Mouse (Mus musculus) lung, embryonic 15.5 days (tissue): Measurements from ENCODE around the gene Ggct. TPM values are rescaled to one million over a fixed set of nuclear protein-coding genes. Genes with fewer than 3 reads are reported as not detected.
"Not testable (repeated sequence)": the region's sequence is repeated elsewhere in the genome, so short reads cannot be mapped to it uniquely, and the experiment has no call there.

ENCODE experiments used
- ATAC-seq: fragments of 200-750 bp; cut with Nextera tagmentation; 2 replicates; pipeline ENCODE4 v1.8.0; 2017; ENCODE audit warnings: moderate number of reproducible peaks, borderline replicate concordance; ENCODE audit not compliant: low FRiP score, low TSS enrichment; ENCODE audit errors: extremely low read depth
- H3K27ac ChIP-seq: fragments of 300-500 bp; sonication (generic); 2 replicates; pipeline ENCODE4 v1.5.1; 2015; ENCODE audit warnings: moderate library complexity, mild to moderate bottlenecking, inconsistent platforms
- H3K27me3 ChIP-seq: fragments of 300-500 bp; sonication (generic); 2 replicates; pipeline ENCODE4 v1.6.1; 2015; ENCODE audit warnings: inconsistent platforms
- H3K36me3 ChIP-seq: fragments of 300-500 bp; sonication (generic); 2 replicates; pipeline ENCODE4 v1.6.1; 2015; ENCODE audit warnings: inconsistent platforms
- H3K4me1 ChIP-seq: fragments of 300-500 bp; sonication (generic); 2 replicates; pipeline ENCODE4 v1.6.1; 2015; ENCODE audit warnings: inconsistent platforms
- H3K4me2 ChIP-seq: fragments of 300-500 bp; sonication (generic); 2 replicates; pipeline ENCODE4 v1.6.1; 2015; ENCODE audit warnings: inconsistent platforms, mild to moderate bottlenecking, moderate library complexity
- H3K4me3 ChIP-seq: fragments of 300-500 bp; sonication (generic); 2 replicates; pipeline ENCODE4 v1.5.1; 2015; ENCODE audit warnings: mild to moderate bottlenecking, inconsistent platforms
- H3K9ac ChIP-seq: fragments of 300-500 bp; sonication (generic); 2 replicates; pipeline ENCODE4 v1.6.1; 2015; ENCODE audit warnings: inconsistent platforms
- H3K9me3 ChIP-seq: fragments of 300-500 bp; sonication (generic); 2 replicates; pipeline ENCODE4 v1.6.1; 2016; ENCODE audit warnings: inconsistent platforms
- WGBS: fragments of 180-500 bp; shearing (Covaris S2); methylation state at CpG from one replicate; pipeline ENCODE4 v1.1.7; 2015; 5-methylcytosine and 5-hydroxymethylcytosine counted together
- polyA plus RNA-seq: library from polyadenylated mRNA; unstranded; fragments of >200 nt; fragmentation: Nextera tagmentation; extraction: Ambion mirVana; gene quantifications from 2 replicates; pipeline ENCODE4 v1.2.1, GENCODE M21; 2015

Ggct gene
- polyA plus RNA-seq, 1 experiment from 2014 or later, result 7.4 TPM

DNA sequence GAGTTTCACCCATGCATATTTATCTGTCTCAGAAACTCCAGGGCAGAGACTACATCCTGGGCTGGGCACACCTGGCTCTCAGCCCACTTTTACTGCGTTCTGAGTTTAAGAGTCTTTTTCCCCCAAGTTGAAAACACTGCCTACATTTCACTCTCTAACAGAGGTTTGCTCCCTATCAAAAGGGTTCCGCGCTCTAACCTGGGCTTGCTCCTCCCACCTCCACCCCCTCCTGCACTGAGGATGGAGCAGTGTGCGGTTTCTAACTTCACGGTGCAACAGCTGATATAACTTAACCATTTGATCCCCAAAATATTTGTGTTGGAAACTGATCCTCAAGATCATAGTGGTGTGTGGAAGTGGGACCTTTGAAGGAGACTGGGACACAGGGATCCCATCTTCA lies 27.5 kb downstream of the Ggct start:
- Histone ChIP-seq H3K36me3 (no peaks in the 10 kb centered on the region), H3K27me3 (no peaks in the 10 kb centered on the region), H3K9me3 (no peaks in the 10 kb centered on the region), H3K27ac (no peak overlapping the region), H3K4me1 (no peaks in the 10 kb centered on the region), H3K4me3 (no peak overlapping the region), H3K4me2 (no peak overlapping the region), H3K9ac (no peak overlapping the region)
- no peak for ATAC-seq
- 34% methylated on average over 5 of the region's 5 CpGs for WGBS

DNA sequence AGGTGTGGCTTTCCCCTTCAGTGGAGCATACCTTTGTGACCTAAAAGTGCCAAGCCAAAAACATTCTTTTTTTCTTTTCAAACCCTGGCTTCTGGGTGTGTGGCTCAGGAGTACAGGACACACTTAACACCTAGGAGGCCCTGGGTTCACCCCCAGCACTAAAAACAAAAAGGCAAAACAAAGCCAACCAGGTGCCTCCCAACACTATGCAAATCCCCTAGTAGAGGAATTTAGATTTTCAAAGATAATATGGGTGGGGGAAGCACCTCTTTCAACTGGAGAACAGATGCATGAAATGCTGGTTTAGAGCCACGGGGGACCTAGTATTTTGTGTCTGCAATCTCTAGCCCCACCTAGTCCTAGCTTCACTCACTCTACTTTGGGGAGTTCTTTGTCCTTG lies 28.0 kb downstream of the Ggct start:
- no peaks in the 10 kb centered on the region for H3K27me3 ChIP-seq
- no peaks in the 10 kb centered on the region for H3K4me1 ChIP-seq
- WGBS, result 37% methylated on average over 1 of the region's 1 CpGs
- ATAC-seq, result no peak
- H3K4me3 ChIP-seq, result no peak overlapping the region
- H3K27ac ChIP-seq, result no peak overlapping the region
- no peak overlapping the region for H3K4me2 ChIP-seq
- no peaks in the 10 kb centered on the region for H3K9me3 ChIP-seq
- no peaks in the 10 kb centered on the region for H3K36me3 ChIP-seq
- no peak overlapping the region for H3K9ac ChIP-seq

DNA sequence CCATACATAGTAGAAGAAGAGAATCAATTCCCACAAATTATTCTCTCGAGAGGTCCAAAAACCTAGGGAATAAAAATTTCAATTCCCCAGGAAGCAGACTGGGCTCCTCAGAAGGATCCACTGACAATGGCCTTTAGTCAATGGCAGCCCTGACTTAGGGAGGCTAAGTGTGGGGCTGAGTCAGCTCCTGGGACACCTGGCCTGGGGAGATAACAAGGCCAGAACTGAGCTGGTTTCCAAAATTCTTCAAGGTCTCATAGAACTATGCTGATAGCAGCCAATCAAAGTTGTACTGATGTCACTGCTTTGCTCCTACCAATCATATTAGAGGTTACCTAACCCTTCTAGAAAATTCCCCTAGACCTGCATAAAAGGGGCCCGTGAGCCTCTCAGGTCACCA lies 29.2 kb downstream of the Ggct start:
- ATAC-seq, result no peak
- Histone ChIP-seq H3K4me3 (no peak overlapping the region), H3K9ac (no peak overlapping the region), H3K36me3 (no peaks in the 10 kb centered on the region), H3K4me2 (no peak overlapping the region), H3K9me3 (no peaks in the 10 kb centered on the region), H3K27ac (no peak overlapping the region), H3K27me3 (no peaks in the 10 kb centered on the region), H3K4me1 (no peaks in the 10 kb centered on the region)
- WGBS, result 80% methylated on average over 2 of the region's 2 CpGs

DNA sequence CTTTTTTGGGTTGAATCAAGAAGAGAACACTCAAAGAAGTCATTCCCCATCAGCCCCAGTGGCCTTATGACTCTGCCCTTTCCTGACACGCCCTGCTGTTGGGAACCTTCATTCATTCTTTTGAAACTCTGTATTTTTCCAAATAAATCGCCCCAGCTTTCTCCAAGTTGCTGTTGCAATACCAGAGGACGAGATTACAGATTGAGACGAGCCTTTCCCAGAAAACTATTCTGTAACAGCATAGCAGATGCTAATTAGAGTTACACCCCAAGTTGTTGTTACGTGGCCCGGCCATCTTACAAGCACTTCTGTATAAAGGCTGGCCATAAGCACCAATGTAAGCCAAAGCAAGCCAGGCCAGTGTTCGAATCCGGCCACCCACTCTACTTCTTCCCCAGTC lies 35.1 kb downstream of the Ggct start:
- no peaks in the 10 kb centered on the region for H3K36me3 ChIP-seq
- H3K27ac ChIP-seq, result no peak overlapping the region
- no peak overlapping the region for H3K4me3 ChIP-seq
- H3K4me2 ChIP-seq, result no peak overlapping the region
- no peak for ATAC-seq
- 85% methylated on average over 8 of the region's 8 CpGs for WGBS
- no peak overlapping the region for H3K9ac ChIP-seq
- peaks cover 14% of the 10 kb centered on the region for H3K4me1 ChIP-seq
- H3K27me3 ChIP-seq, result no peaks in the 10 kb centered on the region
- H3K9me3 ChIP-seq, result no peaks in the 10 kb centered on the region

DNA sequence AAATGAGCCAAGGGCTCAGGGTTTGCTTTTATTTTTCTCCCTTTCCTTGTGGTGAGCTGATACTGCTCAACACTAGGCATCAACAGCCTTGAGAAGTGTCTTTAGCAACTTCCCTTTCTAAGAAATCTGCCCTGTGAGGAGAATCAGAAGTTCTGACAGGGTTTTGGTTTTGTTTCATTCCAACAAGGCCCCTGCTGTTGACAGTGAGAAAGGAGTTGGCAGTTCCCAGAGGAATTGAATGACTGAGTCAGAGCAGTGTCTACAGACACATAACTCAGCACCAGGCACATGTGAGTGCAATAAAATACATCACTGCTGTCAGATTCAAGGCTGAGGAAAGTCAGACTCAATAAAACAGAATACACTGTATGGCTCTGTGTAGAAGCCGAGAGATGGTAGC lies 36.3 kb downstream of the Ggct start:
- Histone ChIP-seq H3K9ac (no peak overlapping the region), H3K27ac (no peak overlapping the region), H3K4me1 (peaks cover 14% of the 10 kb centered on the region), H3K4me2 (no peak overlapping the region), H3K9me3 (no peaks in the 10 kb centered on the region), H3K27me3 (no peaks in the 10 kb centered on the region), H3K4me3 (no peak overlapping the region), H3K36me3 (no peaks in the 10 kb centered on the region)
- ATAC-seq, result no peak
- 46% methylated on average over 1 of the region's 1 CpGs for WGBS

DNA sequence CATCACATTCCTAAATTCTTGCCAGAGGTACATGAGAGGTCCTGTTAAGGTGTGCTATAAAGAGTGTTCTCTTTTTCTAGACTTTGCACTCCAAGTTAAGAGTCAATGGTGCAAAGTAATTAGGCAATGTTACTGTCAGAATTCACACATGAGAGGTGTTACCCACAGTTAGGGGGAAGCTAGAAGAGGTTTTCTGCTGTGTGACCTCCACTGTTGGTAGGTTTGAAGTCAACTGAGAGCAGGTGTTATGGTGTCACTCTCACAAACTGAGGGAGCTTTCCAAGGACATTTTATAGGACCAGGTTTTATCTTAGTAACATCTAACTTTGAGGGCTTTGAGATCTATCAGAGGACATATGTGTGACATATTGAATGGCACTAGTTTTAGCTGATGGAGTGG lies 36.8 kb downstream of the Ggct start:
- H3K27ac ChIP-seq, result no peak overlapping the region
- no peaks in the 10 kb centered on the region for H3K9me3 ChIP-seq
- H3K4me2 ChIP-seq, result no peak overlapping the region
- H3K9ac ChIP-seq, result no peak overlapping the region
- no peak overlapping the region for H3K4me3 ChIP-seq
- peaks cover 14% of the 10 kb centered on the region for H3K4me1 ChIP-seq
- H3K36me3 ChIP-seq, result no peaks in the 10 kb centered on the region
- no peaks in the 10 kb centered on the region for H3K27me3 ChIP-seq
- no peak for ATAC-seq

DNA sequence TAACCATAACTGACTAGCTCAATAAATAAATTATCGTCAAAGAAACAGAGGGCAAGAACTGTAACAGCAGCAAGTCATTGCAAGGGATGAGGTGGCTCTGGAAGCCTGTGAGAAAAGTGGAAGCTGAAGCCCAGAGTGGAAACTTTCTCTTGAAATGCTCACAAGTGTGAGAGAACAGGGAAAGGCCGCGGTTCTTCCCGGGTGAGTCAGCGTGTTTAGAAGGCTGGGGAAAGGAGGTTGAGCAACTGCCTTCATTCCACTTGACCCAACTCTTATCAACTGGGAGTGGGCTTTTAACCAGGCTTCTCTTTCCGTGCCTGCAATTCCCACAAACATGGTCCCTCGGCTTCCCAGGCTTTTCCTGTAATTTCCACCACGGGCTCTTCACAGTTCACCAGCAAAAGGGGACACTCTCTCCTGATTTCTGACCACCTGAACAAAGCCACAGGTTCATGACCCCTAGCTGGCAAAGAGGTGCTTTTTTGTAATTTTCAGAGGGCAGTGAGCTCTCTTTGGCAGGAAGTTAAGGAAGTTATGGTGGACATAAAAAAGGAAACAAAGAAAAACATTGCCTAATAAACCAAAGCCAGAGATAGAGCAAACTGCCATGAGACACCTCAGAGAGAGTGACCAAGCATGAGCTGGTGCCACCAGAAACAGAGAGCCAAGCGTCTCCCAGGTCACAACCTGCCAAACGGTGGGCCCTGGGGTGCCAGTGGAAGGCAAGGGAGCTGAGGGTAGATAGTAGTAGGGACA lies 37.9 kb downstream of the Ggct start:
- no peaks in the 10 kb centered on the region for H3K27me3 ChIP-seq
- peak; percentile 27; the same call in 1 of the 2 replicates for ATAC-seq
- H3K9me3 ChIP-seq, result no peaks in the 10 kb centered on the region
- WGBS, result 53% methylated on average over 10 of the region's 10 CpGs
- no peaks in the 10 kb centered on the region for H3K36me3 ChIP-seq
- H3K4me2 ChIP-seq, result no peak overlapping the region
- H3K4me3 ChIP-seq, result no peak overlapping the region
- H3K9ac ChIP-seq, result no peak overlapping the region
- H3K27ac ChIP-seq, result peak overlapping the region; percentile 74
- peaks cover 14% of the 10 kb centered on the region for H3K4me1 ChIP-seq

DNA sequence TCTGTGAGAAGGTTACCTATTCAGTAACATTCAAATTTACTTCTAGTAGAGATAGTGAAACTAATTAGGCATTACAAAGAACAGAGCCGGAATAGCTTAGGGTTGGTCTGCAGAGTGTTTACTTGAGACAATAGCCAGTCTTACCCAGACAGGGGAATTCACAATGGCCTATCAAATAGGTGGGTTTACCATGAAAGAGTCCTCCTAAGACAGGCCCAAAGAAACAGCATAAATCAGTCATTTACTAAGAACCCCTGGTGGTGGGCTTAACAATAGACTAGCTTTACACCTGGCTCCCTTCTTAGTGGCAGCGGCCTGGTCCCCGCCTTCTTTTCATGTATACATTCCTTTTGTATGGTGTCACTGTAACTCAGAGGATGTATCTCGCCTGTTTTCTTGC lies 39.4 kb downstream of the Ggct start:
- peaks cover 14% of the 10 kb centered on the region for H3K4me1 ChIP-seq
- not testable (repeated sequence) for ATAC-seq, H3K4me3 ChIP-seq, H3K27me3 ChIP-seq, H3K4me2 ChIP-seq, H3K27ac ChIP-seq, H3K36me3 ChIP-seq, H3K9ac ChIP-seq, H3K9me3 ChIP-seq
- WGBS, result 82% methylated on average over 4 of the region's 4 CpGs

DNA sequence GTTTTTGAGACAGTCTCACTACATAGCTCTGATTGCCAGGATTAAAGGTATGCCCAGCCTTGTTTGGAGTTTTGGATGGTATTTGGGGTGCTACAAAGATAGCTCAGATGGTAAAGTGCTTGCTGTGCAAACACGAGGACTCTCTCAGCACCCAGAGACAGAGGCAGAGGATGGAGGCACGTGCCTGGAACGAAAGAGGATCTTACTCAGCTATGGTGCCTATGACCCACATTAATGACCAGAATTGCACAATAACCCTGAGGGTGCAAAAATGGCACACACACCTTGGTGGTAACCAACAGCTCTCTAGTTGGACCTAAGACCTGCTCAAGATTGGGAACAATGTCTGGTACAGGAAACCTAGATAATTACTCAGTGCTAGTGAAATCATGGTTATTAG lies 40.2 kb downstream of the Ggct start:
- no peak for ATAC-seq
- H3K9me3 ChIP-seq, result no peaks in the 10 kb centered on the region

DNA sequence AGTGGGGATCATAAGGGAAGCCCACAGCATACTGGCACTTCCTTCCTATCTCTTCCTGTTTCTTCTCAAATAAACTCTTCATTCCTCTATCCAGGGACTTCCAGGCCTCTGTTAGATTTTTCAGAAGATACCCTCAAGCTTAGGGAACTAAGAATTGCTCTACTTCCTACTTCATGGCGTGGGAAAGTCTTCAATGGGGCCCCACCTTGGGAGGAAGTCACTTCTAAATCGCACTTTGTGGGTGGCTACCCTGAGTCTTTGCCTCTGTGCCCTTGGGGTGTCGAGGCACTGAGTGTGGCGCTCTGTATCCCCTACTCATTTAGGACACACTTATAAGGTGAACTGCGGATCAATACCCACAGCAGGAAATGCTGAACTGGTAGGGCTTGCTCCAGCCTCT lies 44.1 kb downstream of the Ggct start:
- H3K4me1 ChIP-seq, result peaks cover 12% of the 10 kb centered on the region
- H3K27me3 ChIP-seq, result peaks cover 13% of the 10 kb centered on the region
- H3K9me3 ChIP-seq, result no peaks in the 10 kb centered on the region
- 70% methylated on average over 5 of the region's 5 CpGs for WGBS
- H3K4me3 ChIP-seq, result no peak overlapping the region
- no peak for ATAC-seq
- H3K36me3 ChIP-seq, result no peaks in the 10 kb centered on the region
- H3K4me2 ChIP-seq, result no peak overlapping the region
- H3K9ac ChIP-seq, result no peak overlapping the region
- no peak overlapping the region for H3K27ac ChIP-seq

More for the DNA sequence above, 40.2 kb downstream of the Ggct start:
- Histone ChIP-seq H3K4me1 (peaks cover 14% of the 10 kb centered on the region), H3K27me3 (no peaks in the 10 kb centered on the region), H3K4me3 (no peak overlapping the region), H3K36me3 (no peaks in the 10 kb centered on the region), H3K4me2 (no peak overlapping the region), H3K27ac (no peak overlapping the region), H3K9ac (no peak overlapping the region)
- WGBS, result 84% methylated on average over 3 of the region's 3 CpGs

DNA sequence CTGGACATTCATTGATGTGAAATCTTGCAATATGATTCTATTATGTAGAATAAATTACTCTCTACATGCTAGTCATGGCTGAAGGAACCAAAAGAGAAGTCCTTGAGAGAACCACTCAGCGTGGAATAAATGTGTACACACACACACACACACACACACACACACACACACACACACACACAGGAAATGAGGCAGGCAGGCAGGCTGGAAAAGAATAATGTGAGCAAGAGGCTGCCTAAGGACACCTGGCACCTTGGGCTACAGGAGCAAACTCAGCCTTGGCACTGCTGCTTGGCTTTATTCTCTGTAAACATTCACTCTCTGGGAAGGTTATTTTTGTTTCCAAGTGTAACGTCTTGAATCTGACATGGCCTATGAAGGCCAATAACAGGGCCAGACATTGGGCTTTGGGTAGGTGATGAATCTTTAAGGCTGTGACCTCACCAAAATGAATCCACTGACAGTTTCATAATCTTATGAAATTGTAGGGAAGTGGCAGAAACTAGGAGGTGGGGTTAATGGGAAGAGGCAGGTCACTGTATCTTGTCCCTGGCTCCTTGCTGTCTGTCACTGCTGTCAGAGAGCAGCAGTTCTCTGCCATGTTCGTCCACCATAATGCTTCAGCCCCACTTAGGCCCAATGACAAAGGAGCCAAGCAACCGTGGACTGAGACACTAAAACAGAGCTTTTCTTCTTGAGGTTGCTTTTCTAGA lies 46.4 kb downstream of the Ggct start:
- Histone ChIP-seq H3K9me3 (no peaks in the 10 kb centered on the region), H3K4me1 (peaks cover 15% of the 10 kb centered on the region), H3K27me3 (peaks cover 21% of the 10 kb centered on the region), H3K36me3 (no peaks in the 10 kb centered on the region), H3K4me2 (no peak overlapping the region), H3K9ac (no peak overlapping the region), H3K27ac (no peak overlapping the region), H3K4me3 (no peak overlapping the region)
- WGBS, result 49% methylated on average over 4 of the region's 4 CpGs
- ATAC-seq, result no peak

DNA sequence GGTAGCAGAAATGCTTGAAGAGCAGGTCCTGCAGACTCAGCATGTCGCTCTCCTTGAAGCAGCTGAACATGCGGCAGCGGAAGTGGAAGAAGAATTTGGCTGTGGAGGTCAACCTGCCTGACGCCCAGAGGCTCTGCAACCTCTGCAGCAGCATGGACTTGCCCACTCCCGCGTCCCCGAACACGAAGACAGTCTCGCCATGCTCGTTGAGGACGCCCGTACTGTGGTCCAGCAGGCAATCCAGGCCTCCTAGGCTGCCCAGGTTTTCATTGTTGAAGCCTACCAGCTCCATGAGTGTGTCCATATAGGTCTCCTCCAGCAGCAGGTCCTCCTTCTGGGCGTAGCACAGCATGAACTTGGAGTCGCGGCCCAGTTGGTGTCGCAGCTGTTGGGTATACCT lies 48.2 kb downstream of the Ggct start:
- Histone ChIP-seq H3K4me2 (peak overlapping the region; percentile 18; the same call in 1 of the 2 replicates), H3K36me3 (no peaks in the 10 kb centered on the region), H3K9me3 (no peaks in the 10 kb centered on the region), H3K9ac (no peak overlapping the region), H3K27ac (no peak overlapping the region), H3K4me1 (peaks cover 22% of the 10 kb centered on the region), H3K4me3 (no peak overlapping the region), H3K27me3 (peaks cover 21% of the 10 kb centered on the region)
- ATAC-seq, result no peak
- 67% methylated on average over 16 of the region's 16 CpGs for WGBS
